Mouse (Mus musculus) spleen, adult 18-20 months (tissue): ENCODE results near the gene Pomt1.
A peak's percentile ranks its signal among the peaks of the same experiment; 100 is the strongest.

Experiments
- DNase-seq, 2 experiments: peaks; one replicate each; pipeline ENCODE4 v3.0.0; 2022; ENCODE audit warnings: mixed read lengths in 2 of 2

Gene Pomt1

DNA sequence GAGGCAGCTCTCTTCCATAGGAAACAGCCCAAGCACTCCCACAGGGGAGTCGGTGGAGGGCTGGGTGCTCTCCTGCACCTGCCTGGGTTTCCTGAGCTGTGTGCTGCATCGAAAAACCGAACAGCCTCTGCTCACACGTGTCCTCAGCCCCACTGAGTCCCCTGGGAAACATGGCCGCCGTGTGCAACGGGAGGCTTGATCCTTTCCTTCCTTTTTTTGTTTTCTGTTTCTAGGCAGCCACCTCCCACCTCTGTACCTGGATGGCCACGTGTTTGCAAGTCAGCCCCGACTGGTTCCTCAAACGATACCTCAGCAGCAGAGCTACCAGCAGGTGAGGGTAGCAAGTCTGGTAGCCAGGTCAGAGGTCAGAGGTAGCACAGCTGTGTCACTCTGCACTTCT is 14.3 kb upstream of the Pomt1 start:
- DNase-seq, result peak; percentile 26 to 41

DNA sequence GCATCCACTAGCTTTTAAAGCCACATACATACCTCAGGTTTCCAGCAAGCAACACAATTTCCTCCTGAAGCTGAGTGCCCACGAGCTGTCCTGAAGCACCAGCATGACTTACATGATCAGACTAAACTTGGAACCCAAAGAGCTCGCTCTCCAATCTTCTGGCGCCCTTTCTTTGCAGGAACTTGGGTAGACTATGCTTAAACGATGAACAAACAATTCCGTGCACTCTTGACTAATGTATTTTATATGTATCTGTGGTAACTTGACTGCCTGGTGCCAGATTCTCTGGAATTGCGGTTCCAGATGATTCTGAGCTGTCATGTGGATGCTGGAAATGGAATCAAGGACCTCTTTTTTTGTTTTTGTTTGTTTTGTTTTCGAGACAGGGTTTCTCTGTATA is 957 bp upstream of the Pomt1 start:
- no peak for DNase-seq

DNA sequence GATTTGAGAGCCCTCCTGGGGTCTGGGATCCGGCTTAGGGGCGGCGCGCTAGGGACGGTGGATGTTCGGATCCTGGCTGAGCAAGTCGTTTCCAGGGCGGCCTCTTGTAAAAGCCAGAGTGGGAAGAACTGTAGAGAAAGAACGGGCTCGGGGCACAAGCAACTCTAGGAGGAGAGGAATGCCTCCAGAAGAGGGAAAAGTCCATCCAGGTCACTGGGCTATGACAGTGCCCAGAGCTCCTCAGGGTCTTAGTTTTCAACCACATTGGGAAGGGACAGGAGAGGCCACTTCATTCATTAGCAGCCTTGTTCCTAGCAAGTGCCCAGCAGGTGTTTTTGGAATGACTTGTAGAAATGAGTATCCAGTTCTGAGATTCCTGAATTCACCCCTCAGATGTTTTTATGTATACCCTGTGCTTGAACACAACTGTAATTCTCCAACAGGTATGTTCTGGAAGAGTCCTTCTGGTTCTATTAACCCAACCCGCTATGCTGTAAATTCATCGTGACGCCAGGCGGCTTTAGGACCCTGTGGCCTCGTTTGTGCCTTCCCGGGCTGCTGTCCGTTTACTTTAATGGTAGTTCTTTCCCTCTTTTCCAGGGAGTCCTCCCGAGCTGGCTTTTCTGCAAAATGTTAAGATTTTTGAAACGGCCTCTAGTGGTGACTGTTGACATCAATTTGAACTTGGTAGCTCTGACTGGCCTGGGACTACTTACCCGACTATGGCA is 534 bp downstream of the Pomt1 start:
- peak in 1 of 2 experiments; percentile 37 for DNase-seq

DNA sequence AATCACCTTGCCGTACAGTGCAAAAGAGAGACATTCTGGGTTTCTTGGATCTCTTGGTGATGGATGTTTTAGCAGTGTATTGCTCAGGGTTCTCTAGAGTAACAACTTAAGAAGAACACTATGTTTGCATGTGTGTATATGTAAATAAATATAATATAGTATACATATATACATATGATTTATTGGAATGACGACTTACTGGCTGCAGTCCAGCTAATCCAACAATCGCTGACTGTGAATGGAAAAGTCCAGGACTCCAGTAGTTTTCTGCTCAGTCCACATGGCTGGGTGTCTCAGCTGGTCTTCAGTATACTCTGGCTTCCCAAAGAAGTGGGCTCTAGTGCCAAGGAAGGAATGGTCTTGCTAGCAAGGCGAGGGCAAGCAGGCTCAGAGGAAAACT is 1.2 kb downstream of the Pomt1 start:
- no peak for DNase-seq

DNA sequence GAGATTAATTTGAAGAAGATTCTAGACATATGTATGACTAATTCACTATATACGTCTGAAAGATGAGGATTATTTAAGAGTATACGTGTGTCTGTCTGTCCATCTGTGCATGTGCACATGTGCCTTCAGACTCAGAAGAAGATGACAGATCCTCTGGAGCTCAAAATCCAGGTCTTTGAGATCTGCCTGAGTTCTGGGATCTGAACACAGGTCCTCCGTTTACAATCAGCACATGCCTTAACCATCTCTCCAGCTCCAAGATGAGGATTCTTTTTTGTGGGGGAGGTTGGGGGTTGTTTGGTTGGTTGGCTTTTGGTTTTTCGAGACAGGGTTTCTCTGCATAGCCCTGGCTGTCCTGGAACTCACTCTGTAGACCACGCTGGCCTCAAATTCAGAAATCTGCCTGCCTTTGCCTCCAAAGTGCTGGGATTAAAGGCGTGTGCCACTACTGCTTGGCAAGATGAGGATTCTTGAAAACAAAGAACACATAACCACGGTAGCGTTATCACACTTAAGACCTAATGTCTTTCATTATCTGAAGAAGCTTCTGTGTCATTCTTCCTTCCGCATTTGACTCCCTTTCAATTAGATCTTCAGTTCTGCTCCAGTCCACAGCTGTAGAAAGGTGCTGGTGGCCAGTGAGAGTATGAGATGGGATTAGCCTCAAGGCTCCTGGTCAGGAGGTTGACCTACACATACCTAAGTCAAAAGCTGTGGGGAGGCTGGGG is 2.5 kb downstream of the Pomt1 start:
- DNase-seq, result no peak

DNA sequence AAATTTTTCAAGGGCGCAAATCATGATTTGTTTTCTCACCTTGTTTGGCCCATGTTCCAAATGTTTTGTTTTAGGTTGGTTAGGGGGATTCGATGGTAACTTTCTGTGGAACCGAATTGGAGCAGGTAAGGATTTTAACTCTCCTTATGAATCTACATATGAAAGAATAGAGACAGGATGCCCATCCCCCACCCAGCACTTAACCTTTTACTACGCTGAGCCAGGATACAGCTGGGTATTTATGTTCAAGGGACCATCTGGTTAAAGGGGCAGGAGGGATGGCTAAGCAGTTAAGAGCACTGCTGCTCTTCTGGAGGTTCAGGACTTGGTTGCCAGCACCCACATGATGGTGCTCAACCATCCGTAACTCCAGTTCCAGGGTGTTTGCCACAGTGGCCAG is 4.2 kb downstream of the Pomt1 start:
- DNase-seq, result no peak

DNA sequence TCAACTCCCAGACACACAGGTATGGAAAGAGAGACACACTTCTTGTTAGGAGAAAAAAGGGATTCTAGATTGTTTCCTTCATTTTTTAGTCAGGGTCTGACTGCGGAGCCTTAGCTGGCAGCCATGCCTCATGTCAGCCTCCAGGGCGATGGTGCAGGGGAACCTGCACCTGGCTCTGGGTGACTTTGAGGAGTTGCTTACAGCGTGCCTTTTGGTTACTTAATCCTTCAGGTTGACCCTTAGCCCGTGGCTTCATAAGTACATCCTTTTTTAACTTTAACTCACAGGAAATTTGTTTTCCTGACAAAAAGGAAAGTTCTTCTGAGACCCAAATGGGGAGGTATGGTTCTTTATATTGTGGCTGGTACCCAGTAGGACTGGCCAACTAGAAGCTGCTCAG is 6.6 kb downstream of the Pomt1 start:
- DNase-seq, result no peak

DNA sequence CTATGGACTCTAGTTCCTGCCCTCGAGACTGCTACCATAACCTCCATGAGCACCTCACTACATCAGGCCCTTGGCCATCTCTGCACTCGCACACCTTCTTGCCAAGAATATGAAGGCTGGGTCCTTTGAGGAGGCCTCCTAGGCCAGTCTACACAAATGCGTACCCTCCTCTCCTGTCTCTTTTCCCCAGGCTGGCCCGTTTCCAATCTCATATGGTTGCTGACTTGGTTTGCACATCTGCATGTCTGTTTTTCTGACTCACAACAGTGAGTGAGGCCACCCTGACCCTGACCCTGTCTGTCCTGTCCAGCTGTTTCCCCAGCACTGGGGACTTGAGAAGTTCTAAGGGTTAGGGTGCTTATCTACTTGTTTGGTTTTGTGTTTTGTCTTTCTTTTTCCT is 10.4 kb downstream of the Pomt1 start:
- no peak for DNase-seq

DNA sequence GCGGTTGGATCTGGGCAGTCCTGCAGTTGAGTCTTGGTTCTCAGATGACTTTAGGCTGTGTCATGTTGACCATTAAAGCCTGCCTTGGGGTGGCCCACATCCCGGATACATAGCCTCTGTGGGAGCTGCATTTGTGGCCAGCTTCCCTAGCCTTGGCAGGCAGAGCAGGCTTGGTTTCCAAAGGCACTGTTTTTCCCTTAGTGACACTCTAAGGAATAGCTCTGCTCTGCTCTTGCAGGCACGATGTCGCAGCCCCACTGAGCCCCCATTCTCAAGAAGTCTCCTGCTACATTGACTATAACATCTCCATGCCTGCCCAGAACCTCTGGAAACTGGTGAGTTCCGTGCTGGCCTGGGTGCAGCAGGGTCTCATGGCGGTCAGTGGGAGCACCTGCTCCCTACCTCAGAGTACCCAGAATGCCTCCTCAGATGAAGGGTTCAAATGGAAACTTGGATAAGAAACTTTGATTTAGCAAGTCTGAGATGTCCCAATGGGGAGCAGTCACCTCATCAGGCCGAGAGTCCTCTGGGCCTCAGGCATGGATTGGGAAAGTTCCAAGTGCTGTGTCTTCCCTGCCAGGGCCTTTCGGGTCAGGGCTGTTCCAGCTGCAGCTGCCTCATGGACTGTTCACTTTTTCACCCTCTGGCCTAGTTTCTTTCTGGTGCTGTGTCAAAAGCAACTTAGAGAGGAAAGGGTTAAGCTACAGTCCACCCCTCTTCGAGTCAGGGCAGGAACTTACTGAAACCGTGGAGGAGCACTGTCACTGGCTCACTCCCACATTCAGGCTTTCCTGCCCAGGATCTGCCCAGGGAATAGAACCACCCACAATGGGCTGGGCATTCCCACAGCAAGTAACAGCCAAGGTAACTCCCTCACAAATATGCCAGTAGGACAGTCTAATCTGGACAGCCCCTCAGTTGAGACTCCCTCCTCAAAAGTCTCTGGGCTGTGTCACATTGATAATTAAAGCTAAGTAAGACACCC is 12.3 kb downstream of the Pomt1 start:
- DNase-seq, result no peak

DNA sequence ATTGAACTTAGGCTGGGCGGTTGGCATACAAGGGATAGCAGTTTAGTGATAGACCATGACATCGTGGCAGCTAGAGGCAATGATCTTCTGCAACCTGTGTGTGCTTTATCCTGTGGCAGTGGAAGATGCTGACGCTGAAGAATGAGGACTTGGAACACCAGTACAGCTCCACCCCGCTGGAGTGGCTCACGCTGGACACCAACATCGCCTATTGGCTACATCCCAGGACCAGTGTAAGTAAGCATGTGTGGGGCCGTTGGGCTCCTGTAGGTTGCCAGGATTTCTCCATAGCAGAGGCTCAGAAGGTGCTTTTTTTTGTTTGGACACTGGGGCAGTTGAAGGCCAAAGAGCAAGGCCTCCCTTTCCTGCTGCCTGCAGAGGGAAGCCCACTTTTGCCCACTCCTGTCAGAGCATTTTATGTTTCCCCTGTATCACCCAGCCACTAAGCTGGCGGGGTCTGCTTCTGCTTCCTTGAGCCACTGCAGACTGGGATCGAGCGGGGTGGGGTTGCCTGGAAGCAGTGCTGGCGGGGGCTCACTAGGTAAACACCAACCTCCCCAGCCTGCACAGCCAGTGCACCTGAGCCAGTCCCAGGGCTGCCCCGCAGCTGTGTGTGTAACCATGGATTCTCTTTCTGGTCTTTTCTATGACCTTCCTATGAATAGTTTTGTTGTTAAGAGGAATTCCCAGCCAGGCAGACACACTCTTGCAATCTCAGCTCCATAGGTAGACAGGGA is 15.6 kb downstream of the Pomt1 start:
- DNase-seq, result no peak

DNA sequence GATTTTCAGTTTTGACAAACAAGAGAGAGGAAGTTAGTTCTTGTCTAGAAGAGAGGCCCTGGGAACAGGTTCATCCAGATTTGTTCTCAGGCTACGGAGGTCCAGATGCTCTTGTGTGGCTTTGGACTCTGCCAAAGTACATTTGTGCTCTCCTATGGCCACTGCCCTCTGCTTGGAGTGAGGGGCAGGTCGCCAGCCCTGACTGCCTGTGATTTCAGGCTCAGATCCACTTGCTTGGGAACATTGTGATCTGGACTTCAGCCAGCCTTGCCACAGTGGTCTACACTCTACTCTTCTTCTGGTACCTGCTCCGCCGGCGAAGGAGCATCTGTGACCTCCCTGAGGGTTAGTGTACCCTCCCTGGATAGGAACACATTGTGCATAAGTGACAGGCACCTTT is 16.3 kb downstream of the Pomt1 start:
- no peak for DNase-seq

DNA sequence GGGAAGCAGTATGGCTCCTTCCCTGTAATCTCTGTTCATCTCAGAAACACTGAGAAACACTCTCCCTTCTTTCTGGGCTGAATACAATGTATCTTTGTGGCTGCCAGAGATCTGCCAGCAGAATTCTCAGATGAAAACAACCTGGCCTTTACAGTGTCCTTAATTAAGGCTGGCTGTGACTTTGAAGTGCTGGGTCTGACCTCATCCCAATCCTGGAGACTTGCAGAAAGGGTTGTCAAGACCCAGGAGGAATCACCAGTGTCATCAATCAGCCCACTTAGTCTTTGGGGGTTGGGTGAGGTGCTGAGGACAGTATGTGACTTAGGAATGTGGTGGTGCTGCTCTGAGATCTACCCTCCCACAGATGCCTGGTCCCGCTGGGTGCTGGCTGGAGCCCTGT is 17.0 kb downstream of the Pomt1 start:
- DNase-seq, result no peak

DNA sequence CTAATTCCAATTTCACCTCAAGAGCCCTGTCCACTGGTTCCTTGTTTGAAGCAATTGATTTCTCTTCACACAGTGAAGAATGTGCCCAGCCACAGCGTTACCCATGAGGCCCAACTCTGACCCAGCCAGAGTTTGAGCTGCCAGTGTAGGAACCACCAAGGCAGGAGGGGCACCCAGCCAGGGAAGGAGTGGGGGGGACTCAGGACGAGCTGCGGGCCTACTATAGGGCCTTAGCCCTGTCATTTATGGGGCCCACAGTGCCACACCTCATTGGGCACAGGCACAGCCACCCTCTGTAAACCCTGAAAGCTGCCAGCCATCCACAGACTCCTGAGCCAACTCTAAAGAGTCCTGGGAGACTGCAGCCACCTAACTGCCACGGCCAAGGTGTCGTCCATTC is 18.2 kb downstream of the Pomt1 start:
- no peak for DNase-seq

DNA sequence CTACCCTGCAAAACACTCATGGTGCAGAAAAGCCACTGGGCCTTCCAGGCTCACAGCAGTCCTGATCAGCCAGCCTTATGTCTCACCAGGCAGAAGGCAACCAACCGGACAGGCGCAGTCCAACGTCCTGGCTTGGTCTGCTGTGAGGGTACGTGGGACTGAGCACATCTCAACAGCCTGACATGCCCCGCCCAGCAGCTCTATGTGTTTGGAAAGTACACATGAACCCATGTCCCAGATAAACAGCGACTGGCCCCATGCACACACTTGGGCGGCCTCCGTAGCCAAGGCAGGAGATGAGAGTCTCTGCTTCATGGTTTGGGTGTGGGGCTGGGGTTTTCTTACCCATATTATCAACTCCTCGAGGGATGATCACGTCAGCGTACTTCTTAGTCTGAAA is 19.9 kb downstream of the Pomt1 start:
- no peak for DNase-seq

DNA sequence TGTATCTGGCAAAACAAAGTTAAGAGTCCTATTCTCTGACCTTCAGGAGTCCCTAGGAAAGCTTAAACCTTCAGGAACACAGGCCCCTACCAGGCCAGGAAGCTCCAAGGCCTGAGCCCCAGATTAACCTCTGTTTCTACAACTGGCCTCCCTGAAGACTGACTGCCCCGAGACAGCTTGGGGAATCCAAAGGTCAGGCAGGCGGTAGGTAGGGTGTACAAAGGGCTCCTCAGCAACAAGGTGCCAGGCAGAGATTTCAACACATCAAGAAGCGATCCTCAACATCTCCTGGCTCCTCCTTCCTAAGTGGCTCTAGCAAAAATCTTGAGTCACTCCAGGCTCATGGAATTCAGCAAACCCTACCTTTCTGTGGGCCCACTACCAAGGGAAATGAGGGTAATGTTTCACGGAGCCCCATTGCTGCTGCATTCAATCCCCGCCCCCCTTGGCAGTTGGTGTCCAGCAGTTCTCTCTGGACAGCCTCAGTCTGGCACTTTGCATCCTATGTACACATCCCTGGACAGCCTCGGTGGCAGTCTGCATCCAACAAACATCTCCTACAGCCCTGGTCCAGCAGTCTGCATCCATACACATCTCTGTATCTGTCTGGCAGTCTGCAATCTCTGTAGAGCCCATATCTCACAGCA is 22.6 kb downstream of the Pomt1 start:
- DNase-seq, result no peak

DNA sequence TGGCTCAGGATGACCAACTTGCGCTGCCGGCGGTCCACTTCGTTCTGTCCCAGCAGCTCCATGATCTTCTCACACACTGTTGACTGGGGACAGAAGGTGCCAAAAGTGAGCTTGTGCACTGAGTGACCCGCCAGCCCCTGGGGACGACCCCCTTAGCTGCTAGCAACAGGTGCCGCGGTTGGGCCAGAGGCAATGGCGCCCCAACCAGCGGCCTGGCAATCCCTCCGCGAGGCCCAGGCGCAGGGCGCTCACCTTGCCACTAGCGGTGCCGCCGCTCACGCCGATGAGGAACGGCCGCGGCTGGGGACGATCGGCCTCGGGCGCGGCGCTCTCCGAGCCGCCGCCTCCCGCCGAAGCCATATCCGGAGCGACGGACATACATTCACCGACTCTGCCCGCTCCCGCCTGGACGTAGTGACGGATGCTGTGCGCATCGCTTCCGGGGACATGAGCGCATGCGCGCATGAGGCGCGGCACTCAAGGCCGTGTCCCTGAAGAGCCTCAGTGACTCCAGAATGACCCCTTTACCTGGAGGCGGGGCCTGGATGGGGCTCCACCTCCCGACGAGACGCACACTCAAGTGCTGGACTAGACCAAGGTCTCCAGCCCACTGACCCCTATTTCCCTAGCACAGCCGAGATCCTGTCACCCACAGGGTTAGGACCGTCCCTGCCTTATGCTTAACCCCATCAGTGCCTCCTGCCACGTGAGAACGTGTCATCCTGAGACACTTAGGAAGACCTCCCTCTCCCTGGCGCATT is 23.4 kb downstream of the Pomt1 start, which contains the start of gene Uck1:
Gene Uck1, minus strand, starts transcription at position 503 of the 761 bp plus-strand sequence.
- peak; percentile 85 to 87 for DNase-seq

DNA sequence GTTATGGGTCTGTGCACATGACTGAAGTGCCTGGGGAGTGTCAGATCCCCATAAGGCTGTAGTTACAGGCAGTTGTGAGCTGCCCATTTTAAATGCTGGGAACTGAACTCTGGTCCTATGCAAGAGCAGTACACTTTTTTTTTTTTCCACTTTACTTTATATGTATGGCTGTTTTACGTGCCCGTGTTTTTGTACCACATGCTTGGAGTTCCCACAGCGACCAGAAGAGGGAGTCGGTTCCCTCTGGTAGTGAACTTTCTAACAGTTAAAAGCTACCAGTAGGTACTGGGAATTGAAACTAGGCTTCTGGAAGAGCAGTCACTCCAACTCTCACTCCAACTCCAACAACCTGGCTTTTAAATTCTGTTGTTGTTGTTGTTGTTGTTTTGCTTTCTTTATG is 24.2 kb downstream of the Pomt1 start:
- DNase-seq, result peak; percentile 22 to 69

DNA sequence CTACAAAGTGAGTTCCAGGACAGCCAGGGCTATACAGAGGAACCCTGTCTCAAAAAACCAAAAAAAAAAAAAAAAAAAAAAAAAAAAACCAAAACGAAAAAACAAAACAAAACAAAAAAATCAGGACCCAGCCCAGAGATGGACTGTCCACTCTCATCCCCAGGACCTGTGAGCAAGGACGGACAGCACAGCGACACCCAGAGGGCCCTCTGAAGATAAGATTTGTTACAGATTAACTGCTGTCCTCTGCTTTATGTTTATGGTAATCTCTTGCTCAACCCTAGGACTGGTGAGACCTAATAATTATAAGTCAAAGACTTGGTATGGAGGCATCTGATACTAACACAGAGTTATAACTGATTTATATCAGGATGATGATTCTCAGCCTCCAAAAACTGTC is 39.4 kb downstream of the Pomt1 start:
- no peak for DNase-seq

DNA sequence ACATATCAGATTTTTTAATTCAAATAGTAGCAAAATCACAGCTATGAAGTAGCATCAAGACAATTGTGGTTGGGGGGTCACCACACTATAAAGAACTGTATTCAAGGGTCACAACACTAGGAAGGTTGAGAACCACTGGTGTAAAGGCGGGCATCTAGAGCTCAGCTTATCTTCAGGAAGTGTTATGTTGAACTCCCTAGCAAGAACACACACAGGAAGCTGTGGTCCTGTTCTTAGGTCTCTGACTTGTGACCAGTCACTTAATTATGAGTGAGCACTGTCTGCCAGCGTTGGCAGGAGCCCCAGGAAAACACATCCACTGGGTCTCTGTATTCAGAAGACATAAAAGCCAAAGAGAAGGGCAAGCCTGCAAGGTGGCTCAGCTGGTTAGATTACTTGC is 45.9 kb downstream of the Pomt1 start:
- no peak for DNase-seq

DNA sequence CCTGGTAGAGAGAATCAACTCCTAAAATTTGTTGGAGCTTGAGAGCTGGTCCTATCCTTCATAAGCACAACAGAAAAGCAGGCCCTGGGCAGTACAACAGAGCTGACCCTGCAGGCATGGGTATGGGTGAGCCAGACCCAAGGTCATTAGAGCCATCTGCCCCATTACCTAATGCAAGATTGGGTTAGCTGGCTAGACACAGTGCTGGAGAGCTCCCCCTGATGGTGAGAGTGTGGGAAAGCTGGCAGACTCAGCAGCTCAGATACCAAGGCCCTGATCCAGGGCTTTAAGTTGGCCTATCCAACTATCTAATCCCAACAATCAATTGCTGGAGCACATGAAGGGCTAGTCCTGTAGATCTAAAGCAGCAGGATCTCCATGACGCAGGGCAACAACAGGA is 46.3 kb downstream of the Pomt1 start:
- DNase-seq, result peak in 1 of 2 experiments; percentile 61

DNA sequence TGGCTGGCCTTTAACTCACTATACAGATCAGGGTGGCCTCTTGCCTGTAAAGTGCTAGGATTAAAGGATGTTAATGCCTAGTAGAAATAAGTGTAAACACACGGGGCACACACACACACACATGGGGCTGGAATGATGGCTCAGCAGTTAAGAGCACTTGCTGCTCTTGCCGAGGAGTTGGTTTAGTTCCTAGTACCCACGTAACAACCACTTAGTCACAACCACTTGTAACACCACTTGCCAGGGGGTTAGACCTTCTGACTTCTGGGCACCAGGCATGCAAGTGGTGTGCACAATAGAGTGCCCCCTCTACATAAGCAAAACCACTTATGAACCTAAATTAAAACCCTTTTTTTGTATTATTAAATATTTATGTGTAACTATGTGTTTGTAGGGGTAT is 47.6 kb downstream of the Pomt1 start:
- no peak for DNase-seq
